Mouse (Mus musculus): ENCODE measurements around the gene Six5.

GRCm38 (mm10) chr7:19094826-19095750 is 694 bp downstream of the Six5 start:
- no peak for TF ChIP-seq CTCF (IDR thresholded peaks at IDR 0.05; ENCODE audit: extremely low read depth, insufficient read depth, insufficient read length, insufficient replicate concordance)
- TF ChIP-seq POLR2A (IDR thresholded peaks at IDR 0.05; ENCODE audit: low read depth, low read length): no peak

All from spleen, adult 2 months (tissue).